Mouse (Mus musculus): ENCODE data around the gene Pdik1l. TPM values are rescaled to one million over a fixed set of nuclear protein-coding genes. Genes with fewer than 3 reads are reported as not detected.

Pdik1l gene
- polyA plus RNA-seq, 1 experiment from 2014 or later, result 32.5 TPM

GRCm38 (mm10) chr4:134293692-134294163, 6.0 kb upstream of the Pdik1l start:
- Histone ChIP-seq H3K27me3 (replicated peaks; ENCODE audit: control insufficient read depth, insufficient read depth, low read length) (no peaks in the 10 kb centered on the region), H3K4me2 (ENCODE audit: low read length) (no peak overlapping the region), H3K9ac (ENCODE audit: low read depth, low read length) (no peak overlapping the region), H3K4me3 (ENCODE audit: low read length) (no peak overlapping the region), H3K9me3 (ENCODE audit: control insufficient read depth, low read length) (no peaks in the 10 kb centered on the region), H3K4me1 (ENCODE audit: control insufficient read depth, insufficient read depth, low read depth, low read length) (no peaks in the 10 kb centered on the region; the same call in 1 of the 2 replicates), H3K36me3 (ENCODE audit: control insufficient read depth, insufficient read depth, low read length) (no peaks in the 10 kb centered on the region), H3K27ac (ENCODE audit: low read depth, low read length) (no peak overlapping the region)
- WGBS, result 73% methylated on average over 9 of the region's 9 CpGs
- no peak for ATAC-seq

GRCm38 (mm10) chr4:134293061-134293691, 5.5 kb upstream of the Pdik1l start:
- H3K27ac ChIP-seq (ENCODE audit: low read depth, low read length), result no peak overlapping the region
- no peak overlapping the region for H3K4me3 ChIP-seq (ENCODE audit: low read length)
- no peak overlapping the region for H3K4me2 ChIP-seq (ENCODE audit: low read length)
- WGBS, result 74% methylated on average over 18 of the region's 18 CpGs
- H3K9ac ChIP-seq (ENCODE audit: low read depth, low read length), result no peak overlapping the region
- no peaks in the 10 kb centered on the region for H3K9me3 ChIP-seq (ENCODE audit: control insufficient read depth, low read length)
- no peak for ATAC-seq
- no peaks in the 10 kb centered on the region for H3K36me3 ChIP-seq (ENCODE audit: control insufficient read depth, insufficient read depth, low read length)
- H3K27me3 ChIP-seq (replicated peaks; ENCODE audit: control insufficient read depth, insufficient read depth, low read length), result no peaks in the 10 kb centered on the region
- H3K4me1 ChIP-seq (ENCODE audit: control insufficient read depth, insufficient read depth, low read depth, low read length), result peaks cover 5% of the 10 kb centered on the region

GRCm38 (mm10) chr4:134292067-134292466, 4.4 kb upstream of the Pdik1l start:
- whole genome bisulfite sequencing, result 22% methylated on average over 7 of the region's 7 CpGs
- Histone ChIP-seq H3K4me3 (ENCODE audit: low read length) (no peak overlapping the region), H3K9me3 (ENCODE audit: control insufficient read depth, low read length) (no peaks in the 10 kb centered on the region), H3K27ac (ENCODE audit: low read depth, low read length) (no peak overlapping the region), H3K4me1 (ENCODE audit: control insufficient read depth, insufficient read depth, low read depth, low read length) (peaks cover 7% of the 10 kb centered on the region), H3K36me3 (ENCODE audit: control insufficient read depth, insufficient read depth, low read length) (no peaks in the 10 kb centered on the region), H3K9ac (ENCODE audit: low read depth, low read length) (no peak overlapping the region), H3K27me3 (replicated peaks; ENCODE audit: control insufficient read depth, insufficient read depth, low read length) (no peaks in the 10 kb centered on the region), H3K4me2 (ENCODE audit: low read length) (no peak overlapping the region)
- no peak for ATAC-seq

- WGBS, result 44% methylated on average over 11 of the region's 11 CpGs
- H3K9ac ChIP-seq (ENCODE audit: low read depth, low read length), result peak overlapping the region; percentile 99
- no peaks in the 10 kb centered on the region for H3K9me3 ChIP-seq (ENCODE audit: control insufficient read depth, low read length)
- peaks cover 16% of the 10 kb centered on the region for H3K4me1 ChIP-seq (ENCODE audit: control insufficient read depth, insufficient read depth, low read depth, low read length)
- H3K27me3 ChIP-seq (replicated peaks; ENCODE audit: control insufficient read depth, insufficient read depth, low read length), result no peaks in the 10 kb centered on the region
- no peak for ATAC-seq
- H3K27ac ChIP-seq (ENCODE audit: low read depth, low read length), result peak overlapping the region; percentile 99
- peak overlapping the region; percentile 79 for H3K4me2 ChIP-seq (ENCODE audit: low read length)
- peaks cover 5% of the 10 kb centered on the region for H3K36me3 ChIP-seq (ENCODE audit: control insufficient read depth, insufficient read depth, low read length)
- H3K4me3 ChIP-seq (ENCODE audit: low read length), result peak overlapping the region; percentile 95
These were observed 932 bp upstream of the Pdik1l start for GRCm38 (mm10) chr4:134288397-134289256.

- Histone ChIP-seq H3K36me3 (ENCODE audit: control insufficient read depth, insufficient read depth, low read length) (peaks cover 12% of the 10 kb centered on the region), H3K4me2 (ENCODE audit: low read length) (peak overlapping the region; percentile 84), H3K27me3 (replicated peaks; ENCODE audit: control insufficient read depth, insufficient read depth, low read length) (no peaks in the 10 kb centered on the region), H3K4me3 (ENCODE audit: low read length) (peak overlapping the region; percentile 95), H3K9me3 (ENCODE audit: control insufficient read depth, low read length) (no peaks in the 10 kb centered on the region), H3K27ac (ENCODE audit: low read depth, low read length) (peak overlapping the region; percentile 99), H3K4me1 (ENCODE audit: control insufficient read depth, insufficient read depth, low read depth, low read length) (peaks cover 16% of the 10 kb centered on the region), H3K9ac (ENCODE audit: low read depth, low read length) (peak overlapping the region; percentile 99)
- 1% methylated on average over 37 of the region's 59 CpGs for WGBS
- ATAC-seq, result peak; percentile 96
These were observed 529 bp downstream of the Pdik1l start for GRCm38 (mm10) chr4:134287168-134287564.

GRCm38 (mm10) chr4:134286226-134287167, 1.2 kb downstream of the Pdik1l start:
- Histone ChIP-seq H3K9ac (ENCODE audit: low read depth, low read length) (peak overlapping the region; percentile 94), H3K9me3 (ENCODE audit: control insufficient read depth, low read length) (no peaks in the 10 kb centered on the region), H3K4me2 (ENCODE audit: low read length) (peak overlapping the region; percentile 84), H3K4me1 (ENCODE audit: control insufficient read depth, insufficient read depth, low read depth, low read length) (peaks cover 16% of the 10 kb centered on the region), H3K27me3 (replicated peaks; ENCODE audit: control insufficient read depth, insufficient read depth, low read length) (no peaks in the 10 kb centered on the region), H3K36me3 (ENCODE audit: control insufficient read depth, insufficient read depth, low read length) (peaks cover 12% of the 10 kb centered on the region), H3K4me3 (ENCODE audit: low read length) (peak overlapping the region; percentile 95), H3K27ac (ENCODE audit: low read depth, low read length) (peak overlapping the region; percentile 86)
- ATAC-seq, result peak; percentile 73
- WGBS, result 2% methylated on average over 55 of the region's 59 CpGs

- peaks cover 16% of the 10 kb centered on the region for H3K4me1 ChIP-seq (ENCODE audit: control insufficient read depth, insufficient read depth, low read depth, low read length)
- H3K9me3 ChIP-seq (ENCODE audit: control insufficient read depth, low read length), result no peaks in the 10 kb centered on the region
- H3K4me3 ChIP-seq (ENCODE audit: low read length), result no peak overlapping the region
- H3K27ac ChIP-seq (ENCODE audit: low read depth, low read length), result no peak overlapping the region
- H3K9ac ChIP-seq (ENCODE audit: low read depth, low read length), result no peak overlapping the region
- H3K36me3 ChIP-seq (ENCODE audit: control insufficient read depth, insufficient read depth, low read length), result peaks cover 14% of the 10 kb centered on the region
- no peak for ATAC-seq
- H3K4me2 ChIP-seq (ENCODE audit: low read length), result no peak overlapping the region
- H3K27me3 ChIP-seq (replicated peaks; ENCODE audit: control insufficient read depth, insufficient read depth, low read length), result no peaks in the 10 kb centered on the region
- WGBS, result 97% methylated on average over 2 of the region's 2 CpGs
These were observed 2.8 kb downstream of the Pdik1l start for GRCm38 (mm10) chr4:134284942-134285341.

- peak overlapping the region; percentile 25 for H3K4me2 ChIP-seq (ENCODE audit: low read length)
- H3K27me3 ChIP-seq (replicated peaks; ENCODE audit: control insufficient read depth, insufficient read depth, low read length), result no peaks in the 10 kb centered on the region
- H3K4me3 ChIP-seq (ENCODE audit: low read length), result no peak overlapping the region
- H3K9ac ChIP-seq (ENCODE audit: low read depth, low read length), result no peak overlapping the region
- H3K4me1 ChIP-seq (ENCODE audit: control insufficient read depth, insufficient read depth, low read depth, low read length), result no peaks in the 10 kb centered on the region
- peaks cover 11% of the 10 kb centered on the region for H3K36me3 ChIP-seq (ENCODE audit: control insufficient read depth, insufficient read depth, low read length)
- WGBS, result 10% methylated on average over 14 of the region's 14 CpGs
- no peak overlapping the region for H3K27ac ChIP-seq (ENCODE audit: low read depth, low read length)
- H3K9me3 ChIP-seq (ENCODE audit: control insufficient read depth, low read length), result no peaks in the 10 kb centered on the region
- ATAC-seq, result no peak
These were observed 14.0 kb downstream of the Pdik1l start for GRCm38 (mm10) chr4:134273417-134274345.
